Mouse (Mus musculus): ENCODE measurements at regions not wholly inside any gene's neighbourhood (a gene's known extent, or its start where the extent isn't known, plus 50 kb on each side); places are given as distances from the start of the nearest gene placed in this dataset.

DNA sequence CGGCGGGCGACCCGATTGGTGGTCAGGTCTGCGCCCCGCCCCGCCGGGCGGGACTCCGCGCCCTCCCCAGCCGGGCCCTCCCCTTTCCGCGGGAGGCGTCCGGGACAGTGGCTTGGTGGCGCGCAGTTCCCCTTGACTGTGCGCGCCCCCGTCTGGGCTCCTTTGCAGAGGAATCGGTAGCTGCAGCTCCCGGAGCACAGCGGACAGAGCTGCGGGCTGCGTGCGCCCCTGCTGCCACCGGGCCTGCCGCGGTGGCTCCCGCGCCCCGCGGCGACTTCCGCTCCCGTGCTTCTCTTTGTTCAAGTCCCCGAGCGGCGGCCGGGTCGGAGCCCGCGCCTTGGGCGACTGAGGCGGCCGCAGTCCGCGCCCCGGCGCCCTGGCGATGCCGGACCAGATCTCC, 566.6 kb upstream of the Gm21863 start:
- peak; percentile 0 to 2 for DNase-seq
